Mouse (Mus musculus) kidney, embryonic 15.5 days (tissue): Measurements from ENCODE around the gene Tspo2. TPM values are rescaled to one million over a fixed set of nuclear protein-coding genes. Genes with fewer than 3 reads are reported as not detected.

Source experiments
- ATAC-seq: fragments of 200-750 bp; cut with Nextera tagmentation; replicated peaks from 2 replicates; pipeline ENCODE4 v1.8.0; 2017; ENCODE audit warnings: moderate TSS enrichment; ENCODE audit not compliant: low FRiP score
- H3K27ac ChIP-seq: fragments of 300-500 bp; sonication (generic); 2 replicates; pipeline ENCODE4 v1.5.1; 2015; ENCODE audit warnings: mild to moderate bottlenecking, inconsistent platforms
- H3K27me3 ChIP-seq: fragments of 300-500 bp; sonication (generic); 2 replicates; pipeline ENCODE4 v1.6.1; 2015; ENCODE audit warnings: inconsistent platforms
- H3K36me3 ChIP-seq: fragments of 300-500 bp; sonication (generic); 2 replicates; pipeline ENCODE4 v1.6.1; 2015; ENCODE audit warnings: inconsistent platforms
- H3K4me1 ChIP-seq: fragments of 300-500 bp; sonication (generic); 2 replicates; pipeline ENCODE4 v1.6.1; 2015; ENCODE audit warnings: inconsistent platforms
- H3K4me2 ChIP-seq: fragments of 300-500 bp; sonication (generic); 2 replicates; pipeline ENCODE4 v1.6.1; 2015; ENCODE audit warnings: moderate library complexity, mild to moderate bottlenecking, inconsistent platforms
- H3K4me3 ChIP-seq: fragments of 300-500 bp; sonication (generic); replicated peaks from 2 replicates; pipeline ENCODE4 v1.5.1; 2015; ENCODE audit warnings: mild to moderate bottlenecking, inconsistent platforms
- H3K9ac ChIP-seq: fragments of 300-500 bp; sonication (generic); 2 replicates; pipeline ENCODE4 v1.6.1; 2015; ENCODE audit warnings: mild to moderate bottlenecking, inconsistent platforms
- H3K9me3 ChIP-seq: fragments of 300-500 bp; sonication (generic); replicated peaks from 2 replicates; pipeline ENCODE4 v1.6.1; 2016; ENCODE audit warnings: inconsistent platforms
- WGBS: fragments of 180-500 bp; shearing (Covaris S2); methylation state at CpG from one replicate; pipeline ENCODE4 v1.1.7; 2015; ENCODE audit warnings: mixed read lengths; 5-methylcytosine and 5-hydroxymethylcytosine counted together
- polyA plus RNA-seq: library from polyadenylated mRNA; unstranded; fragments of >200 nt; fragmentation: Nextera tagmentation; extraction: Ambion mirVana; gene quantifications from 2 replicates; pipeline ENCODE4 v1.2.1, GENCODE M21; 2015

Tspo2 gene
- polyA plus RNA-seq, 1 experiment from 2014 or later = 4.1 TPM

GRCm38 (mm10) chr17:48427852-48428530, 23.3 kb downstream of the Tspo2 start:
- Histone ChIP-seq H3K27ac (peak overlapping the region; percentile 86), H3K4me2 (no peak overlapping the region), H3K4me3 (no peak overlapping the region), H3K9me3 (no peaks in the 10 kb centered on the region), H3K36me3 (no peaks in the 10 kb centered on the region), H3K9ac (no peak overlapping the region), H3K4me1 (peaks cover 55% of the 10 kb centered on the region), H3K27me3 (no peaks in the 10 kb centered on the region)
- WGBS = 41% methylated on average over 11 of the region's 11 CpGs
- ATAC-seq = peak; percentile 57

DNA sequence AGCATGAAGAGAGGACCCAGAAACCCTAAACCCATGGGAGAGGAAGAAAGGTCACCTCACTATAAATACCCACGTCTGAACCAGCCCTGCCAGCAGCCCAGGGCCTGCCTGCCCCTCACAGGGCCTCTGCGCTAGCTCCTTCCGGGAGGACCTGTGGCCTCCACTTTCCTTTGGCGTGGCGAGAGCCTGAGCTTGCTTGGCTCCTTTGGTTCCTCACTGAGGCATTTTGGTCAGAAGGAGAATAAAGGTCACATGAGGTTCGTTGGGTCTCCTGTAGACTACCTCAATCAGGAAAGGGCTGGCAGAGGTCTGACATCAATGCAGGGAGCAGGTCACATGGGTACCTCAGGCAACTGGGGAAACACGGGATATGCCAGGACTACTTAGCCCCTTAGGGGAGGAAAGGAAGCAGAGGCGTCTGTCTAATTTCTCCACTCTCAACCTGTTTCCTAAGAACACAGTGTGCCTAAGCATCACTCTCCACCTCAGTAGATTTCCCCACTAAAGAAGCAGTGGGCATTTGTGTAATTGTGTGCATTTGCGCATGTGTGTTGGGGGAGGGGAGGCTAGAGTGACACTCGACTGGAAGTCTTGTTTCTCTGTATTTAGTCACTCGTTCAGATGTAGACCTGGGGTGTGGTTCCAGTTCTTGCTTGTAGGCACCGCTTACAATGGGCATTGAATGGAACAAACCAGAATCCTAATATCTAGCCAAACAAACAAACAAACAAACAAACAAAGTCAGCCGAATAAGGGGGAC, 24.2 kb downstream of the Tspo2 start:
- 43% methylated on average over 13 of the region's 13 CpGs for WGBS
- no peaks in the 10 kb centered on the region for H3K9me3 ChIP-seq

GRCm38 (mm10) chr17:48425823-48426612, 25.3 kb downstream of the Tspo2 start:
- no peak overlapping the region for H3K9ac ChIP-seq
- H3K4me2 ChIP-seq = no peak overlapping the region
- no peaks in the 10 kb centered on the region for H3K27me3 ChIP-seq
- H3K4me1 ChIP-seq = peaks cover 46% of the 10 kb centered on the region
- no peaks in the 10 kb centered on the region for H3K36me3 ChIP-seq
- no peak overlapping the region for H3K27ac ChIP-seq
- H3K4me3 ChIP-seq = no peak overlapping the region
- no peaks in the 10 kb centered on the region for H3K9me3 ChIP-seq
- ATAC-seq = no peak
- WGBS = 44% methylated on average over 9 of the region's 9 CpGs

More for the DNA sequence above, 24.2 kb downstream of the Tspo2 start:
- no peak overlapping the region for H3K4me3 ChIP-seq
- no peak overlapping the region for H3K9ac ChIP-seq
- no peaks in the 10 kb centered on the region for H3K27me3 ChIP-seq
- H3K36me3 ChIP-seq = no peaks in the 10 kb centered on the region
- no peak; the same call in 1 of the 2 replicates for ATAC-seq
- peaks cover 52% of the 10 kb centered on the region for H3K4me1 ChIP-seq
- H3K4me2 ChIP-seq = 0 out of 2 replicates have a peak overlapping the region, but pooled peaks have one; percentile 4
- H3K27ac ChIP-seq = peak overlapping the region; percentile 86

- Histone ChIP-seq H3K27ac (no peak overlapping the region), H3K9me3 (no peaks in the 10 kb centered on the region), H3K27me3 (no peaks in the 10 kb centered on the region), H3K36me3 (no peaks in the 10 kb centered on the region), H3K4me1 (peaks cover 35% of the 10 kb centered on the region), H3K4me3 (no peak overlapping the region), H3K4me2 (no peak overlapping the region), H3K9ac (no peak overlapping the region)
- ATAC-seq = no peak
- 79% methylated on average over 9 of the region's 9 CpGs for WGBS
These were observed 27.1 kb downstream of the Tspo2 start for GRCm38 (mm10) chr17:48424237-48424636.

DNA sequence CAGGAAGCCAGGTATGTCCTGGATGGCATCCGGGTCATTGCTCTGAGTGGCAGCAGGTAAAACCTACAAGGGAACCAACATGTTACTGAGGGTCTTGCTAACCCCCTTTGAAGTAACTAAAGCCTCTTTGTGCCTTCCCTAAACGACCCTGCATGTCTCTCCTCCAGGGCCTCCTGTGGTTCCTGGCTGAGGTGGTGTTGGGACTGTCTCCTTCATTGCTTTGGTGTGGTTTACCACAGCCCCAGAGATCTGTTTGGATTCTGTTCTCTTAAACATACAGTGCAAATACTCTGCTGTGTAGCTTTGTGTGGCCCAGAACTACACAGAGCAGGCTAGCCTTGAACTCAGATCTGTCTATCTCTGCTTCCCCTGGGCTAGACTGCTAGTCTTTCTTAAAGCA, 31.8 kb downstream of the Tspo2 start:
- Histone ChIP-seq H3K36me3 (peaks cover 38% of the 10 kb centered on the region), H3K4me1 (peaks cover 27% of the 10 kb centered on the region), H3K27me3 (no peaks in the 10 kb centered on the region), H3K27ac (no peak overlapping the region), H3K9ac (no peak overlapping the region), H3K4me3 (no peak overlapping the region), H3K9me3 (no peaks in the 10 kb centered on the region), H3K4me2 (no peak overlapping the region)
- ATAC-seq = no peak
- 48% methylated on average over 2 of the region's 2 CpGs for WGBS

- WGBS = 80% methylated on average over 1 of the region's 1 CpGs
These were observed 32.5 kb downstream of the Tspo2 start for GRCm38 (mm10) chr17:48418781-48419180.

DNA sequence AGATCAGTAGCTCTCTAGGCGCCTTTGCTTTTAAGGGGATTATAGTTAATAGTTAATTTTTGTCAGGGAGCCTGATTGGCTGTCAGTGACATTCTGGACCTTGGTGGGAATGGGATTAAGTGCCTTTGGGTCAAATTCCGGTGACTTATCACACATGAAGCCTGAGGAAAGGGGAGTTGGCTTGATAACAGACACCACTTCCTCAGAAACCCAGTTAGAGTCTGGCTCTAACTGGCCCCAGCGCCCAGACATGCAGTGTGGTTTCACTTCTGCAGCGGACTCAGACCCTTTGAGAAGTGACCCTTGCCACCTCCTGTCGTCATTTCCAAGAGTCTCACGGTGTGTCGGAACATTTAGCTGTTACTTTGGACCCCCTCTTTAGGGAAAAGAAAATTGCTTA, 33.1 kb downstream of the Tspo2 start:
- peaks cover 27% of the 10 kb centered on the region for H3K4me1 ChIP-seq
- peaks cover 43% of the 10 kb centered on the region for H3K36me3 ChIP-seq
- H3K9ac ChIP-seq = no peak overlapping the region
- no peak overlapping the region for H3K4me3 ChIP-seq
- 33% methylated on average over 7 of the region's 7 CpGs for WGBS
- H3K9me3 ChIP-seq = no peaks in the 10 kb centered on the region
- ATAC-seq = peak; percentile 37; the same call in 1 of the 2 replicates
- peak overlapping the region; percentile 71 for H3K27ac ChIP-seq
- H3K4me2 ChIP-seq = peak overlapping the region; percentile 19; the same call in 1 of the 2 replicates
- no peaks in the 10 kb centered on the region for H3K27me3 ChIP-seq

More at GRCm38 (mm10) chr17:48418781-48419180, 32.5 kb downstream of the Tspo2 start:
- no peak overlapping the region for H3K9ac ChIP-seq
- peak overlapping the region; percentile 71 for H3K27ac ChIP-seq
- H3K27me3 ChIP-seq = no peaks in the 10 kb centered on the region
- peaks cover 27% of the 10 kb centered on the region for H3K4me1 ChIP-seq
- H3K4me3 ChIP-seq = no peak overlapping the region
- peaks cover 43% of the 10 kb centered on the region for H3K36me3 ChIP-seq
- H3K9me3 ChIP-seq = no peaks in the 10 kb centered on the region
- ATAC-seq = no peak
- H3K4me2 ChIP-seq = peak overlapping the region; percentile 19; the same call in 1 of the 2 replicates

- 83% methylated on average over 6 of the region's 6 CpGs for WGBS
- no peaks in the 10 kb centered on the region for H3K9me3 ChIP-seq
- peaks cover 24% of the 10 kb centered on the region for H3K4me1 ChIP-seq
- peaks cover 47% of the 10 kb centered on the region for H3K36me3 ChIP-seq
- peak overlapping the region; percentile 71 for H3K27ac ChIP-seq
- H3K9ac ChIP-seq = no peak overlapping the region
- no peak overlapping the region for H3K4me2 ChIP-seq
- H3K4me3 ChIP-seq = no peak overlapping the region
- ATAC-seq = no peak
- no peaks in the 10 kb centered on the region for H3K27me3 ChIP-seq
These were observed 33.8 kb downstream of the Tspo2 start for GRCm38 (mm10) chr17:48417521-48417920.

DNA sequence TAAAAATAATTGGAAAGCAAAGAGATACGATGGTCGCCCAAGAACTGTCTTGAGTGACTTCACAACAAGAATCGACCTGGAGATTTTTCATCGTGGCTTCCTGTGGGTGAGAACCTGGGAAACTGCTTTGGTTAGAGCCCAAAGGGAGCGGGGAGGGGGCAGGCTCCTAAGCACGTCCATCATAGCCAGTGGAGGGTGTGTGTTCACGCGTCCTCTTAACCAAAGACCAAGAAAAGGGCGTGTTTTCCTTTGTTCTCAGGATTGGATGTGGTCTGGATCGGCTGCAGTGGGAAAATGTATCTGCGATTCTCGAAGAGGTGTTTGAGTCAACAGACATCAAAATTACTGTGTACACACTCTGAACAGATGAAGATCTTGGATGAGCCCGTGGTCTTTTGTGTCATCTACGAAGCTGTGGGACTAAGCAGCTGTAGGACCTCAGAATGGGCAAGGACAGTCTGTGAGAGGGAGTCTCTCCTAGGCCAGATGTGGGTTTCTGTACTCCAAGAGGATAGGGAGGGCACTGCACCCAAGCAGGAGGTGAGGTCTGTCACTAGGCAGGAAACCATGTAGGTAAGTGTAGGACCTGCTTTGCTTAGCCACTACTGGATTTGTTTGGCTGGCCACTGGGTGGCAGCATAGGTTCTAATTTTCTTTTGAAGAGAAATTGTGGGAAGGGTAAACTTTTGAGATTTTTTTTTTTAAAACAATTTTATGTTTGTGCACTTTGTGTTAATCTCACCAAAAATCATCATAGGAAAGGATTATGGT, 34.7 kb downstream of the Tspo2 start:
- H3K36me3 ChIP-seq = peaks cover 54% of the 10 kb centered on the region
- 83% methylated on average over 14 of the region's 14 CpGs for WGBS
- H3K27me3 ChIP-seq = no peaks in the 10 kb centered on the region
- H3K4me3 ChIP-seq = no peak overlapping the region
- H3K9ac ChIP-seq = no peak overlapping the region
- peaks cover 30% of the 10 kb centered on the region for H3K4me1 ChIP-seq
- H3K4me2 ChIP-seq = no peak overlapping the region
- peak; percentile 79 for ATAC-seq
- H3K27ac ChIP-seq = peak overlapping the region; percentile 60; the same call in 1 of the 2 replicates
- H3K9me3 ChIP-seq = no peaks in the 10 kb centered on the region

- Histone ChIP-seq H3K4me1 (peaks cover 36% of the 10 kb centered on the region), H3K4me3 (no peak overlapping the region), H3K9ac (no peak overlapping the region), H3K36me3 (peaks cover 54% of the 10 kb centered on the region), H3K9me3 (no peaks in the 10 kb centered on the region), H3K27ac (0 out of 2 replicates have a peak overlapping the region, but pooled peaks have one; percentile 33), H3K27me3 (no peaks in the 10 kb centered on the region), H3K4me2 (no peak overlapping the region)
- no peak for ATAC-seq
- 74% methylated on average over 7 of the region's 7 CpGs for WGBS
These were observed 35.3 kb downstream of the Tspo2 start for GRCm38 (mm10) chr17:48416011-48416410.

DNA sequence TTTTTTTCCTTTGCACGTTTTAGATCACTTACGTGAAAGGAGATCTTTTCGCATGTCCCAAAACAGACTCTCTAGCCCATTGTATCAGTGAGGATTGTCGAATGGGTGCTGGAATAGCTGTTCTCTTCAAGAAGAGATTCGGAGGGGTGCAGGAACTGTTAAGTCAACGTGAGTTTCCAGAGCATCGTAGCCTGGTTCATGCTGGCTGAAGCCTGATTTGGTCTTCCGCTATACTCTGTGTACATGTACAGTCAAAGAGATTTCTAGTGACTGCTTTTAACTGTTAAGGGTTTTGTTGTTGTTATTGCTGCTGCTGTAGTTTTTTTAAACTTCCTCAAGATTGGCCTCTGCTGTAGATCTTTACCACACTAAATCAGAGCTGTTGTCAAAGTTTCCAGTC, 40.1 kb downstream of the Tspo2 start:
- Histone ChIP-seq H3K4me2 (peak overlapping the region; percentile 77), H3K4me1 (peaks cover 28% of the 10 kb centered on the region), H3K27me3 (no peaks in the 10 kb centered on the region), H3K9me3 (no peaks in the 10 kb centered on the region), H3K36me3 (peaks cover 33% of the 10 kb centered on the region), H3K4me3 (peak overlapping the region; percentile 72), H3K27ac (peak overlapping the region; percentile 100), H3K9ac (peak overlapping the region; percentile 86)
- no peak for ATAC-seq
- 38% methylated on average over 8 of the region's 8 CpGs for WGBS
